In genomic region chr4:155234371-155235310, GRCm38 (mm10) we compare ENCODE assay signal across 8 mouse cellular contexts. TPM values are rescaled to one million over a fixed set of nuclear protein-coding genes. Genes with fewer than 3 reads are reported as not detected.
A peak's percentile ranks its signal among the peaks of the same experiment; 100 is the strongest.
DNase-seq lines count a peak whose midpoint lies in the region; ATAC-seq lines count a peak whose summit lies in the region.

No protein-coding gene starts in this region.

- H3K27me3 ChIP-seq in hindbrain, embryonic 14.5 days (ENCODE audit: control insufficient read depth, insufficient read depth, low read length) = no peaks in the 10 kb centered on the region
- H3K27me3 ChIP-seq in liver, embryonic 11.5 days (replicated peaks; ENCODE audit: control insufficient read depth, insufficient read depth, low read length) = no peaks in the 10 kb centered on the region
- no peaks in the 10 kb centered on the region for H3K27me3 ChIP-seq in midbrain, embryonic 16.5 days (ENCODE audit: control insufficient read depth, insufficient read depth, low read depth, low read length)

- H3K4me3 ChIP-seq in hindbrain, embryonic 14.5 days (replicated peaks; ENCODE audit: low read length) = no peak overlapping the region
- H3K4me3 ChIP-seq in liver, embryonic 11.5 days (ENCODE audit: low read depth, low read length) = no peak overlapping the region
- H3K4me3 ChIP-seq in midbrain, embryonic 16.5 days (ENCODE audit: low read depth, low read length) = no peak overlapping the region

- WGBS in hindbrain, embryonic 14.5 days = 71% methylated on average over 8 of the region's 8 CpGs
- 49% methylated on average over 8 of the region's 8 CpGs for WGBS in liver, embryonic 11.5 days
- WGBS in midbrain, embryonic 16.5 days = 64% methylated on average over 8 of the region's 8 CpGs

- no peaks in the 10 kb centered on the region for H3K36me3 ChIP-seq in hindbrain, embryonic 14.5 days (replicated peaks; ENCODE audit: control insufficient read depth, insufficient read depth)
- no peaks in the 10 kb centered on the region for H3K36me3 ChIP-seq in liver, embryonic 11.5 days (ENCODE audit: control insufficient read depth, insufficient read depth, low read length)
- no peaks in the 10 kb centered on the region for H3K36me3 ChIP-seq in midbrain, embryonic 16.5 days (ENCODE audit: control insufficient read depth, insufficient read depth, low read length)

- H3K9ac ChIP-seq in hindbrain, embryonic 14.5 days = peak overlapping the region; percentile 33; the same call in 1 of the 2 replicates
- peak overlapping the region; percentile 1; the same call in 1 of the 2 replicates for H3K9ac ChIP-seq in liver, embryonic 11.5 days (ENCODE audit: low read depth, low read length)
- H3K9ac ChIP-seq in midbrain, embryonic 16.5 days (ENCODE audit: low read depth, low read length) = peak overlapping the region; percentile 50

- DNase-seq in cerebellum, adult 11 months = no peak
- peak; percentile 23 for DNase-seq in urinary bladder, adult 2 months (ENCODE audit: low spot score)
- no peak for DNase-seq in urinary bladder, postnatal 36 days (ENCODE audit: low spot score in 2 of 2)
- DNase-seq in hindbrain, embryonic 14.5 days (ENCODE audit: low spot score) = no peak
- no peak for DNase-seq in liver, embryonic 11.5 days (ENCODE audit: low spot score)
- no peak for DNase-seq in right cerebral cortex, adult 2 months (ENCODE audit: low spot score in 2 of 2)

- ATAC-seq in cerebellum, adult (ENCODE audit: insufficient number of reproducible peaks, low FRiP score, low TSS enrichment) = 0 out of 2 replicates have a peak, but pooled peaks have one; percentile 27
- no peak for ATAC-seq in hindbrain, embryonic 14.5 days (ENCODE audit: low FRiP score)
- peak; percentile 44 for ATAC-seq in liver, embryonic 11.5 days (replicated peaks; ENCODE audit: low FRiP score)
- ATAC-seq in midbrain, embryonic 16.5 days = peak; percentile 29; the same call in 1 of the 2 replicates

- H3K4me1 ChIP-seq in hindbrain, embryonic 14.5 days (replicated peaks; ENCODE audit: control insufficient read depth, insufficient read depth, low read length) = peaks cover 37% of the 10 kb centered on the region
- H3K4me1 ChIP-seq in liver, embryonic 11.5 days (replicated peaks; ENCODE audit: control insufficient read depth, insufficient read depth, low read length) = peaks cover 35% of the 10 kb centered on the region
- peaks cover 26% of the 10 kb centered on the region for H3K4me1 ChIP-seq in midbrain, embryonic 16.5 days (ENCODE audit: control insufficient read depth, insufficient read depth, low read length)

- H3K9me3 ChIP-seq in hindbrain, embryonic 14.5 days (ENCODE audit: control insufficient read depth, low read length) = no peaks in the 10 kb centered on the region
- H3K9me3 ChIP-seq in liver, embryonic 11.5 days (ENCODE audit: control insufficient read depth, low read length) = no peaks in the 10 kb centered on the region
- no peaks in the 10 kb centered on the region for H3K9me3 ChIP-seq in midbrain, embryonic 16.5 days (replicated peaks; ENCODE audit: control insufficient read depth, low read length, poor library complexity, severe bottlenecking)

- peak overlapping the region; percentile 85 for H3K27ac ChIP-seq in hindbrain, embryonic 14.5 days
- peak overlapping the region; percentile 96 for H3K27ac ChIP-seq in liver, embryonic 11.5 days (ENCODE audit: low read depth, low read length)
- peak overlapping the region; percentile 91 for H3K27ac ChIP-seq in midbrain, embryonic 16.5 days (ENCODE audit: low read length)

- peak overlapping the region; percentile 40 for H3K4me2 ChIP-seq in hindbrain, embryonic 14.5 days (replicated peaks)
- peak overlapping the region; percentile 54 for H3K4me2 ChIP-seq in liver, embryonic 11.5 days
- peak overlapping the region; percentile 47 for H3K4me2 ChIP-seq in midbrain, embryonic 16.5 days (ENCODE audit: low read length)

RNA-seq across cellular contexts. Expression of gene Ski, which starts 12.2 kb away (rescaled TPM):
- 43.6 and 67.2 TPM in 2 replicates for polyA plus RNA-seq in urinary bladder, adult 2 months (2012; rRNA removed)
- polyA plus RNA-seq in hindbrain, embryonic 14.5 days (2014; fragmentation: Nextera tagmentation; extraction: Ambion mirVana) = 15.1 and 15.6 TPM in 2 replicates
- 8.2 and 9.8 TPM in 2 replicates for polyA plus RNA-seq in liver, embryonic 11.5 days (2014; fragmentation: Nextera tagmentation; extraction: Ambion mirVana)
- 9.6 and 10.1 TPM in 2 replicates for polyA plus RNA-seq in midbrain, embryonic 16.5 days (2015; fragmentation: Nextera tagmentation; extraction: Ambion mirVana)

RNA-seq across cellular contexts. Expression of gene Faap20, which starts 15.0 kb away (rescaled TPM):
- 47.5 and 51.8 TPM in 2 replicates for polyA plus RNA-seq in urinary bladder, adult 2 months (2012; rRNA removed)
- polyA plus RNA-seq in hindbrain, embryonic 14.5 days (2014; fragmentation: Nextera tagmentation; extraction: Ambion mirVana) = 69.0 and 76.0 TPM in 2 replicates
- 50.1 and 55.0 TPM in 2 replicates for polyA plus RNA-seq in liver, embryonic 11.5 days (2014; fragmentation: Nextera tagmentation; extraction: Ambion mirVana)
- 69.8 and 70.1 TPM in 2 replicates for polyA plus RNA-seq in midbrain, embryonic 16.5 days (2015; fragmentation: Nextera tagmentation; extraction: Ambion mirVana)
